Mouse (Mus musculus) gastrocnemius, adult 18-20 months (tissue): ENCODE data around the gene Pcbp1. TPM values are rescaled to one million over a fixed set of nuclear protein-coding genes. Genes with fewer than 3 reads are reported as not detected.
"Not testable (repeated sequence)": the region's sequence is repeated elsewhere in the genome, so short reads cannot be mapped to it uniquely, and the experiment has no call there.

ENCODE experiments used
- DNase-seq: peaks from one replicate; pipeline ENCODE4 v3.0.0; 2021; ENCODE audit warnings: low spot score
- microRNA-seq: library from miRNA; unstranded; fragments of <30 nt; microRNA quantifications from one replicate; pipeline ENCODE4 v1.2.0, GENCODE M21; 2021
- total RNA-seq, 2 experiments: library from RNA; stranded (reverse); gene quantifications; 2 replicates each; pipeline ENCODE4 v1.2.3; 2021

Pcbp1 gene
- total RNA-seq, 2 experiments from 2014 or later, result 114 to 128 TPM

DNA sequence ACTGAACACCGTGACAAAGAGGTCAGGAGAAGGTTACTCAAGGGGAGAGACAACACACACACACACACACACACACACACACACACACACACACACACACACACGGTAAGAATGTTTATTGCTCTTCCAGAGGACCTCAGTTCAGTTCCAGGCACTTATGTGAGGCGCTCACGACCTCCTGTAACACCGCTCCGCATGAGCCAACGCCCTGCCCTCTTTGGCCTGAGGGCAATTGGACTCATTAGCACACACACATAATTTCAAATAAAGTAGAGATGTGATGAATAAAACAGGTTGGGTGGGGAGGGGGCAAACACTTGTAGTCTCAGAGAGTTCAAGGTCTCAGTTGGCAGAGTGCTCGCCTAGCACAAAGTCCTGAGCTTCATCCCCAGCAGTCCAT lies 30.0 kb downstream of the Pcbp1 start:
- DNase-seq, result no peak

- no peak for DNase-seq
These were observed 30.5 kb downstream of the Pcbp1 start for GRCm38 (mm10) chr6:86495661-86496060.

DNA sequence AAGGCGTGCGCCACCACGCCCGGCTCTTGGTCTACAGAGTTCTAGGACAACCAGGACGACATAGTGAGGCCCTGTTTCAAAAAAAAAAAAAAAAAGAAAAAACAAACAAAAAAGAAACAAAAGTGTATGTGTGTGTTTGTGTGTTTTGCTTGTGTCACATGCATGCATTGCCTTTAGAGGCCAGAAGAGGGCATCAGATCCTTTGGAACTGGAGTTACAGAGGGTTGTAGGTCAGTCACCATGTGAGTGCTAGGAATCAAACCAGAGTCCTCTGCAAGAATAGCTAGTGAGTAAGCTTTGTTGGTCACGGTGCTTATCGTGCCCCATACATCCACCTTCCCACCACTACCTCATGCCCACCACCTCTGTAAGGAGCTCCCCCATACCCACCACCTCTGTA lies 31.4 kb downstream of the Pcbp1 start:
- no peak for DNase-seq

GRCm38 (mm10) chr6:86493469-86494263 lies 32.5 kb downstream of the Pcbp1 start:
- DNase-seq, result no peak

DNA sequence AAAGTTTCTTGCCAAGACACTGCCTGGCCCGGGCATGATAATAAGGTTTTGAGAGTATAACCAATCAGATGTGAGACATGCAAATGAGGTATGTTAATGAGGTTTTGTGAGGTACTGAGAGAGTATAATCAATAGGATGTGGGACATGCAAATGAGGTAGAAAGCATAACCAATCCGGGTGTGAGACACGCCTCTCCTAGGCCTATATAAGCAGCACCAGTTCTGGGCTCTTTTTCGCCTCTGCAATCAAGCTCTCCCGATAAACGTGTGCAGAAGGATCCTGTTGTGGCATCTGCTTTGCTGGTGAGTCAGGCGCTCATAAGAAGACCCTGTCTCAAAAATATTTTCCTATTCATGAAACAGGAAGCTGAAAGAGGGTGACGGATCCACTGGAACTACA lies 35.7 kb downstream of the Pcbp1 start:
- DNase-seq, result not testable (repeated sequence)

DNA sequence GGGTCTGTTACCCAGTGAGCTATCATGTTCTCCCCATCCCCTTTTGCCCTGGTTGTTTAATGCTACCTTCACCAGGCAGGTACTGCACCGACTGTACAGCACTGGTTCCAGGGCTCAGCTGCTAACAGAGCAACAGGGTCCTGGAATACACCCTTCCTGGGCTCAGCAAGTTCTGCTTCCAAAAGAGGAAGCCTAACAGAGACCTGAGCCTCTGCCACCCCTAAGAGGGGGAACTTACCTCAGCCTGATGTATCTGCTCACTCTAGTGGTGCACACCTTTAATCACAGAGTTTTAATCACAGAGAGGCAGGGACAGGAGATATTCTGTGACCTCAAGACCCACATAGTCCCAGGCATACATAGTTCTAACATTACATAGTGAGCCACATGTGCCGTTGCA lies 36.2 kb downstream of the Pcbp1 start:
- no peak for DNase-seq

- DNase-seq, result peak; percentile 75
These were observed 38.0 kb downstream of the Pcbp1 start for GRCm38 (mm10) chr6:86488149-86488485.

DNA sequence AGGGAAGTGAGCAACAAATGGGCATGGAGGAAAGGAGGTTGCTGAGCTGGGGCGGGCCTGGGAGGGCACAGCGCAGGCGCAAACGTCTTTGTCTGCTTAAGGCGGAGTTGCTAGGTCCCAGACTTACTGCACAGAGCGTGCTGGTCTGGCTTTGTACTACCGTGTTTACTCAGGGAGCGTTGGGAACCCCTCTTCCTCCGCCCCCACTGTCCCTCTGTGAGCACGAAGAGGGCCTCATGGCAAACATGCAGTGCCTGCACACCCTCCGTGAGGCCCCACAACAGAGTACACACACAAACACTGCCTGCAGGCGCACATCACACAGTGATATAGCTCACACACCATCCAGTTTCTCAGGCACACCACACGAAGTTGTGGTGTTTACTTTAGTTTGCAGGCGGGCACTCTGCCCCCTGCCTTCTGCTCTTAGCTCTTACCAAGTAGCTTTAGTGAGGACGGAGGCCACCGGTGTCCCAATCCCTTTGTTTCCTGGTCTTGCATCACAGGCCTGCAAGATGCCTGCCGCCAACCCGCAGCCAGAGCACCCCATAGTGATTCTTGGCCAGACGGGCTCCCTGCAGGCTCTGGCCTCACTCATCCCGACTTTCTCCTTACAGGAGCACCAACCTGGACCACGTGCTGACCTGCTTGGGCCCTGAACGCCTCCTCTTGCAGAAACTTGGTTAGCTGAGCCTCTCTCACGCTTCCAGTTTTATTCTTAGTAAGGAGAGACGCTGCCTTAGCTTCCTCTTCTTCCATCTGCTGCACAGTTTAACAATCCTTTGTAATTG lies 38.6 kb downstream of the Pcbp1 start:
- peak; percentile 86 for DNase-seq

DNA sequence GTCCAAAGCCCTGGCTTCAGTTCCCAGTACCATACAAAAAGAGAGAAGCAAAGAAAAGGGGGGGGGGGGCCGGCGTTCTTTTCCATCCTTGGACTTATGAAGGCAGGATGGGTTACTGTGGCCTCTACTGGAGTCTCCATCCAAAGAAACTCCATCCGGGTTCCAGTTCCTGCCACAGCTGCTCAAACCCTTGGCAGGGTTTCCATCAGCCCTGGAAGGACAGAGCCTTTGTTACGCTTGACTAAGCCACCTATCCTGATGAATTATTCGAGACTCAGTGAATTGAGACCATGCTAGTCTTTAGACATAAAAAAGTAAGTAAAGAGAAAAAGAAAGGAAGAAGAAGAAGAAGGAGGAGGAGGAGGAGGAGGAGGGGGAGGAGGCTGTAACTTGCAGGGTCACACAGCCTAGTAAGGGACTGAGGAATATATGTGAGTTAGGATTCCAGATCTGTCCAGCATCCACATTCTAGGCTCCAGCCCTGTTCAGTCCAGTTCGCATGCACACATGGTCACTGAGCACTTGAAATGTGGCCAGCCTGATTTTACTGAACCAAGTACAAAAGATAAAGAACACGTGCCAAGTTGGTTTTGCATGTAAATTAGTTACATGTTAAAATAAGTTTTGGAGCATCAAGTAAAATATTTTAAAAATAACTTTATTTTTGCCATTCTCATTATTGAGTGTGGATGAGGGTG lies 40.0 kb downstream of the Pcbp1 start:
- no peak for DNase-seq

DNA sequence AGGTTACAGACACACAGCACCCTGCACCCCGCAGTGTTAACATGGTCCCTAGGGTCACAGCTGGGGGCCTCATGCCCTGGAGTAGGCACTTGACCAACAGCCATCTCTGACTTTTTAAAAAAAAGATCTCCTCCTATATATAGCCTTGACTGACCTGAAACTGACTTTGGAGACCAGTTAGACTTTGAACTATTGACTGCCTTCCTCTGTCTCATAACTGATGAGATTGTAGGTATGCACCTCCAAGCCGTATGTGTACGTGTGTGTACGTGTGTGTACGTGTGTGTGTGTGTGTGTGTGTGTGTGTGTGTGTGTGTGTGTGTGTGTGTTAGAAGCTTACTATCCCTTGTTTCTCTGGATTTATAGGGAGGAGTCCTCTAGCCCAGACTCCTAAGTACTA lies 44.2 kb downstream of the Pcbp1 start:
- DNase-seq, result no peak

- peak; percentile 69 for DNase-seq
These were observed 45.8 kb downstream of the Pcbp1 start for GRCm38 (mm10) chr6:86480189-86480831.

DNA sequence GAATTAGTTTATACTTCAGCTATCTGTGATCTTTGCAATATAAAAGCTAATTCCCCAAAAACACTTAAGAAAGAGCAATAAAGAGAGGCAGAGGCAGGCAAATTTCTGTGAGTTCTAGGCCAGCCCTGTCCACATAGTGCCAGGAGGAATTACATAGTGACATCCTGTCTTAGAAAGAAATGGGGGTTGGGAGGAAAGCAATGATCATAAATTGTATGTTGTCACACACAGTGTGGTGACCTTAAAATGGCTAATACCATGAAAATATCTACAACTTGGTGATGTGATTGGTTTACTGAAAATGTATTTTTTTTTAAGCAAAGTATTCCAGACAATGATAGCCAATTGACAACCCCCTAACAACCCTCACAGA lies 46.3 kb downstream of the Pcbp1 start:
- DNase-seq, result no peak

- DNase-seq, result no peak
These were observed 46.8 kb downstream of the Pcbp1 start for GRCm38 (mm10) chr6:86479311-86479710.

- no peak for DNase-seq
These were observed 49.2 kb downstream of the Pcbp1 start for GRCm38 (mm10) chr6:86476931-86477330.

- peak; percentile 82 for DNase-seq
These were observed 50.5 kb downstream of the Pcbp1 start for GRCm38 (mm10) chr6:86475462-86476167.

- no peak for DNase-seq
These were observed 51.4 kb downstream of the Pcbp1 start for GRCm38 (mm10) chr6:86474646-86475181.

Small RNA genes within 50 kb of the gene (microRNA-seq; reads per million reads assigned to microRNA genes)
- not detected for gene Gm22184

Other genes with a start within 250 kb of the Pcbp1 start
- gene Fam136a, start 160.7 kb downstream of the Pcbp1 start, total RNA-seq, result 10 to 100 TPM; 11.3 to 12.6 TPM
- gene Snrpg, start 155.0 kb downstream of the Pcbp1 start, total RNA-seq, result 10 to 100 TPM; 27.9 to 31.6 TPM
- gene Pcyox1, start 129.2 kb downstream of the Pcbp1 start, total RNA-seq, result 10 to 100 TPM; 50.6 to 54.0 TPM
- gene Tia1, start 122.1 kb downstream of the Pcbp1 start, total RNA-seq, result 10 to 100 TPM; 19.2 to 20.9 TPM
- gene Gm44790, start 99.7 kb downstream of the Pcbp1 start, total RNA-seq, result not detected
- 1 to 10 TPM; 9.2 to 10.0 TPM for gene C87436, start 87.9 kb downstream of the Pcbp1 start, total RNA-seq
- not detected for gene Asprv1, start 101.8 kb upstream of the Pcbp1 start, total RNA-seq
- gene Mxd1, start 142.8 kb upstream of the Pcbp1 start, total RNA-seq, result 1 to 10 TPM; 2.6 TPM
- 10 to 100 TPM; 77.6 to 78.6 TPM for gene Snrnp27, start 158.2 kb upstream of the Pcbp1 start, total RNA-seq
- 1 to 10 TPM; 1.9 to 2.2 TPM for gene Gmcl1, start 207.1 kb upstream of the Pcbp1 start, total RNA-seq